Mouse (Mus musculus): ENCODE measurements at regions not wholly inside any gene's neighbourhood (a gene's known extent, or its start where the extent isn't known, plus 50 kb on each side); places are given as distances from the start of the nearest gene placed in this dataset.
"Not testable (repeated sequence)": the region's sequence is repeated elsewhere in the genome, so short reads cannot be mapped to it uniquely, and the experiment has no call there.

GRCm38 (mm10) chr1:35200656-35201055 lies 350.9 kb downstream of the Plekhb2 start:
- DNase-seq: no peak

- DNase-seq: no peak
These were observed 351.5 kb downstream of the Plekhb2 start for GRCm38 (mm10) chr1:35201083-35201879.

- DNase-seq: no peak
These were observed 352.1 kb downstream of the Plekhb2 start for GRCm38 (mm10) chr1:35201880-35202220.

GRCm38 (mm10) chr1:35202551-35202950 lies 352.8 kb downstream of the Plekhb2 start:
- DNase-seq: no peak

- no peak for DNase-seq
These were observed 357.2 kb downstream of the Plekhb2 start for GRCm38 (mm10) chr1:35206834-35207529.

- DNase-seq: no peak
These were observed 362.5 kb downstream of the Plekhb2 start for GRCm38 (mm10) chr1:35212111-35212891.

GRCm38 (mm10) chr1:35213875-35214274 lies 364.1 kb downstream of the Plekhb2 start:
- DNase-seq: no peak

- DNase-seq: no peak
These were observed 366.6 kb downstream of the Plekhb2 start for GRCm38 (mm10) chr1:35216411-35216810.

- DNase-seq: not testable (repeated sequence)
These were observed 370.4 kb downstream of the Plekhb2 start for GRCm38 (mm10) chr1:35220215-35220614.

GRCm38 (mm10) chr1:35220751-35221150 lies 371.0 kb downstream of the Plekhb2 start:
- no peak for DNase-seq

- no peak for DNase-seq
These were observed 382.8 kb downstream of the Plekhb2 start for GRCm38 (mm10) chr1:35232592-35232991.

- DNase-seq: no peak
These were observed 388.4 kb downstream of the Plekhb2 start for GRCm38 (mm10) chr1:35238139-35238538.

GRCm38 (mm10) chr1:35242849-35243248 lies 393.1 kb downstream of the Plekhb2 start:
- no peak for DNase-seq

GRCm38 (mm10) chr1:35243339-35243738 lies 393.6 kb downstream of the Plekhb2 start:
- DNase-seq: no peak

- DNase-seq: peak; percentile 32
These were observed 415.3 kb downstream of the Plekhb2 start for GRCm38 (mm10) chr1:35265125-35265524.

GRCm38 (mm10) chr1:35266626-35267025 lies 416.9 kb downstream of the Plekhb2 start:
- no peak for DNase-seq

- no peak for DNase-seq
These were observed 418.1 kb downstream of the Plekhb2 start for GRCm38 (mm10) chr1:35267883-35268282.

- DNase-seq: no peak
These were observed 425.2 kb downstream of the Plekhb2 start for GRCm38 (mm10) chr1:35274978-35275377.
